Mouse (Mus musculus): ENCODE measurements around the gene Drosha.

- no peak for TF ChIP-seq POLR2A (IDR thresholded peaks at IDR 0.05; ENCODE audit: extremely low read depth, insufficient read depth, low read length)
- TF ChIP-seq CTCF (IDR thresholded peaks at IDR 0.05; ENCODE audit: low read depth, low read length), result no peak
Observed at GRCm38 (mm10) chr15:12867269-12867668, 42.7 kb downstream of the Drosha start.

All from liver, adult 2 months (tissue).